Mouse (Mus musculus): ENCODE measurements around the gene Pkd2l1. TPM values are rescaled to one million over a fixed set of nuclear protein-coding genes. Genes with fewer than 3 reads are reported as not detected.

Pkd2l1 gene
- polyA plus RNA-seq, 1 experiment = not detected

GRCm38 (mm10) chr19:44174835-44175234 is 17.4 kb downstream of the Pkd2l1 start:
- TF ChIP-seq CTCF (IDR thresholded peaks at IDR 0.05; ENCODE audit: low read depth, low read length) = no peak
- TF ChIP-seq POLR2A (IDR thresholded peaks at IDR 0.05; ENCODE audit: borderline replicate concordance, low read depth, low read length) = no peak
- no peak overlapping the region for H3K4me3 ChIP-seq (ENCODE audit: insufficient read depth, low read length)
- H3K4me1 ChIP-seq (ENCODE audit: control insufficient read depth, insufficient read depth, low read length) = no peaks in the 10 kb centered on the region
- H3K27ac ChIP-seq (ENCODE audit: insufficient read depth, low read depth, low read length) = no peak overlapping the region

- no peak overlapping the region for H3K4me3 ChIP-seq (ENCODE audit: insufficient read depth, low read length)
- H3K4me1 ChIP-seq (ENCODE audit: control insufficient read depth, insufficient read depth, low read length) = no peaks in the 10 kb centered on the region
- TF ChIP-seq CTCF (IDR thresholded peaks at IDR 0.05; ENCODE audit: low read depth, low read length) (no peak), POLR2A (IDR thresholded peaks at IDR 0.05; ENCODE audit: borderline replicate concordance, low read depth, low read length) (no peak)
- H3K27ac ChIP-seq (ENCODE audit: insufficient read depth, low read depth, low read length) = no peak overlapping the region
These were observed 30.7 kb downstream of the Pkd2l1 start for GRCm38 (mm10) chr19:44161515-44161914.

DNA sequence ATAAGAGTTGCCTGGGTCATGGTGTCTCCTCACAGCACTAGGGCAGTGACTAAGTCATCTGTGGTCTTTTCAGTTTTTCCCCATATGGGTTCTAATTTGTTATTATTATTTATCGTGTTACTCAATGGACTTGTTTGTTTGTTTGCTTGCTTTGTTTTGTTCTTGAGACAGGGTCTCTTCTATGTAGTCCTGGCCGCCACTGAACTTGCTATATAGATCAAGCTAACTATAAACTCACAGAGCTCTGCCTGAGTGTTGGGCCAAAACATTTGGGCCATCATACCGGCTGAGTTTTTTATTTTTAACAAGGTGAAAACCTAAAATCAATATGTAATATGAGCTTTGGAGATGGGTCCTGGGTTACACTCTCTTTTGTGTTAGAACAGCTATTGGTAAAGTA is 32.9 kb downstream of the Pkd2l1 start:
- TF ChIP-seq POLR2A (IDR thresholded peaks at IDR 0.05; ENCODE audit: borderline replicate concordance, low read depth, low read length) (no peak), CTCF (IDR thresholded peaks at IDR 0.05; ENCODE audit: low read depth, low read length) (no peak)
- Histone ChIP-seq H3K4me1 (ENCODE audit: control insufficient read depth, insufficient read depth, low read length) (no peaks in the 10 kb centered on the region), H3K27ac (ENCODE audit: insufficient read depth, low read depth, low read length) (no peak overlapping the region), H3K4me3 (ENCODE audit: insufficient read depth, low read length) (no peak overlapping the region)

DNA sequence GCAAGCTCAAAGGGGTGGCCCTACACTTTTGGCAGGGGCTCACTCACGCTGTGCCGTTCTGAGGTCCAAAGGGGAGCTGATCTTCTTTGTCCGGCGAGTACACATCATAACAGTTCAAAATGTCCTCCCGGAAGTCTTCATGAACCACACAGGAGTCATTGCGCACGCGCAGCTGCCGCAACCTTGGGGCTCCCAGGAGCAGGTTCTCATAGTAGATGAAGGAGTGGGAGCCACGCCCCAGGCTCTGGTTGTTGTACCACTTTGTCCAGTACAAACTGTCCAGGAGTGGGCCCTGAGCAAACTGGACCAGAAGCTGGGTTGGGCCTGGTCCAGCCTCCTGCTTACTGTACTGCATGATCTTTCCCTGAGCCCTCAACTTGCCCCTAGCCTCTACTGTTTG is 35.2 kb downstream of the Pkd2l1 start:
- Histone ChIP-seq H3K4me1 (ENCODE audit: control insufficient read depth, insufficient read depth, low read length) (no peaks in the 10 kb centered on the region), H3K27ac (ENCODE audit: insufficient read depth, low read depth, low read length) (no peak overlapping the region), H3K4me3 (ENCODE audit: insufficient read depth, low read length) (no peak overlapping the region)
- TF ChIP-seq POLR2A (IDR thresholded peaks at IDR 0.05; ENCODE audit: borderline replicate concordance, low read depth, low read length) = no peak

DNA sequence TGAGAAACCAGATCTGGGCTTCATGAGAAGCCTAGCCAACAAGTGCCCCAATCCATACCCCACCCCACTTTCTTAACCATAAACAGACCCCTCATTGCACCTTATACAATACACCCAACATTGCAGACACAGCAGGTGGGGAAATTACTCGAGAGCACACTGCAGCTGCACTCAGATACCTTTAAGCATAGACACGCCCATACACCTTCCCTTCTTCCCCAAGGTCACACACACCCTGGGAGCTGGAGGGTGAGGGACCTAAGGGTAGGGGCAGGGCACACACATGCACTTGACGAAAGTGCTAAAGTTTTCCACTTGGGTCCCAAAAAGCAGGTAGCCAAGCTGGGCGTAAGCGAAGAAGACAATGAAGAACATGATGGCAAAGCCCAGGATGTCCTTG is 38.5 kb downstream of the Pkd2l1 start:
- no peak overlapping the region for H3K4me3 ChIP-seq (ENCODE audit: insufficient read depth, low read length)
- no peak for TF ChIP-seq CTCF (IDR thresholded peaks at IDR 0.05; ENCODE audit: low read depth, low read length)
- TF ChIP-seq POLR2A (IDR thresholded peaks at IDR 0.05; ENCODE audit: borderline replicate concordance, low read depth, low read length) = no peak
- no peaks in the 10 kb centered on the region for H3K4me1 ChIP-seq (ENCODE audit: control insufficient read depth, insufficient read depth, low read length)
- H3K27ac ChIP-seq (ENCODE audit: insufficient read depth, low read depth, low read length) = no peak overlapping the region

DNA sequence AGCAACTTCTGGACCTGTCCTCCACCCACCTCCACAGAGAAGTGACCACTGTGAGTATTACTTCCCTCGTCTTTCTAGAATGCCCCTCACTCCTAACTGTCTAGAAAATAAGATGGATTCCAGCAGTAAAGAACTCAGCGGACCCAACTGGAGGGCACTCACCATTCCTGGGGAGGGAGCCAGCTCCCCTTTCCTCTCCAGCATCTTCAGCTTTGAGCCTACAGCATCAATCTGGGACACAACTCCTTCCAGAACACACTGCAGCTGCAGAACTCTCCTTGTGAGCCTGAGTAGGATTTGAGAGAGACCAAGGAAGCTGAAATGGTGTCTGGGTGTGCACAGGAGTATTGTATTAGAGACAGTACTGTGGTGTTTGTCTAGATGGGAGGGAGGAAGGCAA is 43.3 kb downstream of the Pkd2l1 start:
- Histone ChIP-seq H3K27ac (ENCODE audit: insufficient read depth, low read depth, low read length) (no peak overlapping the region), H3K4me3 (ENCODE audit: insufficient read depth, low read length) (no peak overlapping the region), H3K4me1 (ENCODE audit: control insufficient read depth, insufficient read depth, low read length) (peaks cover 18% of the 10 kb centered on the region)
- TF ChIP-seq POLR2A (IDR thresholded peaks at IDR 0.05; ENCODE audit: borderline replicate concordance, low read depth, low read length) = no peak
- TF ChIP-seq CTCF (IDR thresholded peaks at IDR 0.05; ENCODE audit: low read depth, low read length) = no peak

DNA sequence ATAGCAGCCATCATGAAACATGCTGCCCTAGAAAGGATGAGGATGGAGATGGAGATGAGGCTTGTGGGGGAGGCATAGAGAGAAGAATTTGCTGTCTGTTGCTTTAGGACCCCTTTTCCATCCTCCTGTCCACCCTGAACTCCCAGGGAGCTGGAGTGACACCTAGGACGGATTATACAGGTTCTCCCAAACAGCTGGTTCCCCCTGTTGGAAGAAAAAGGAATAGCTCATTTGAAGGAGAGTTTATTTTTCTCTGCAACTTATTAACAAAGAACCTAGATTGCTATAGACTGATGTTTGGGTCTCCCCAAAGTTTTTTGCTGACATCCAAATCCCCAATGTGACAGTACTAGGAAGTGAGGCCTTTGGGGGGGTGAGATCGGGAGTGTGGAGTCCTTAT is 43.9 kb downstream of the Pkd2l1 start:
- Histone ChIP-seq H3K4me1 (ENCODE audit: control insufficient read depth, insufficient read depth, low read length) (peaks cover 22% of the 10 kb centered on the region), H3K27ac (ENCODE audit: insufficient read depth, low read depth, low read length) (no peak overlapping the region), H3K4me3 (ENCODE audit: insufficient read depth, low read length) (no peak overlapping the region)
- TF ChIP-seq CTCF (IDR thresholded peaks at IDR 0.05; ENCODE audit: low read depth, low read length) (peak; percentile 19; the same call in 1 of the 2 replicates), POLR2A (IDR thresholded peaks at IDR 0.05; ENCODE audit: borderline replicate concordance, low read depth, low read length) (no peak)

DNA sequence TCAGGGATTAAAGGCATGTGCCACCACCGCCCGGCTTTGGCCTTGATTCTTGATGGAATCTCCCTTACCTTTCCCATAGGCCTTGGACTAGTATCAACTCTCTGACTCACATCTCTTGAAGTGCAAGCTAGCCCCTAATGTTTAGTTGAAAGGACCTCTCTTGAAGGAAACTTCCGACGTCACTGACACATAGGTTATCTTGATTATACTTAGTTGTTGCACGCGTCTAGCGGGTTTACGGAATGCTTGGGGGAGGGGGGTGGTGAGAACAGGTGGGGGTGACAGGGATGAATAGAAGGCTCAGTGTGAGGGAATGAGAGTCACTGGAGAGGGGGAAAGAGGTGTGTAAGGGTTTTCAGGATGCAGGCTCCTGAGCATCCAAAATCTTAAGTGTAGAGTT is 45.3 kb downstream of the Pkd2l1 start:
- TF ChIP-seq CTCF (IDR thresholded peaks at IDR 0.05; ENCODE audit: low read depth, low read length) (no peak), POLR2A (IDR thresholded peaks at IDR 0.05; ENCODE audit: borderline replicate concordance, low read depth, low read length) (no peak)
- no peak overlapping the region for H3K4me3 ChIP-seq (ENCODE audit: insufficient read depth, low read length)
- peaks cover 22% of the 10 kb centered on the region for H3K4me1 ChIP-seq (ENCODE audit: control insufficient read depth, insufficient read depth, low read length)
- no peak overlapping the region for H3K27ac ChIP-seq (ENCODE audit: insufficient read depth, low read depth, low read length)

DNA sequence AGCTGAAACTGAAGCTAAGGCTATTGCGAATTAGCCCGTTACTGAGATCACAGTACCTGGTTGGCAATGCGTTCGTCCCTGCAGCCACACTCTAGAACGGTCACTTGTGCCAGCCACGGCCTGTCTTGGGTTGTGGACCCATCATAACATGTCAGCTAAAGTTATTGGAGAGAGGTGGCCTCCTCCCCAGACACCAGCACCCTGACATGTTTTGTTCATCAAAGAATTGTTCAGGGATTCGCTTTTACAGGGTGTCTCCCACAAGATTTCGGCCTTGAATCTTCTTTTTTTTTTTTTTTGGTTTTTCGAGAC is 45.7 kb downstream of the Pkd2l1 start:
- no peak overlapping the region for H3K27ac ChIP-seq (ENCODE audit: insufficient read depth, low read depth, low read length)
- H3K4me1 ChIP-seq (ENCODE audit: control insufficient read depth, insufficient read depth, low read length) = peaks cover 22% of the 10 kb centered on the region
- TF ChIP-seq POLR2A (IDR thresholded peaks at IDR 0.05; ENCODE audit: borderline replicate concordance, low read depth, low read length) (no peak), CTCF (IDR thresholded peaks at IDR 0.05; ENCODE audit: low read depth, low read length) (no peak)
- H3K4me3 ChIP-seq (ENCODE audit: insufficient read depth, low read length) = peak overlapping the region; percentile 90

GRCm38 (mm10) chr19:44145702-44146567 is 46.3 kb downstream of the Pkd2l1 start, which contains the start of gene Bloc1s2:
Gene Bloc1s2 (minus strand): TSS chr19:44146446.
- no peak for TF ChIP-seq POLR2A (IDR thresholded peaks at IDR 0.05; ENCODE audit: borderline replicate concordance, low read depth, low read length)
- no peak for TF ChIP-seq CTCF (IDR thresholded peaks at IDR 0.05; ENCODE audit: low read depth, low read length)
- H3K4me3 ChIP-seq (ENCODE audit: insufficient read depth, low read length) = peak within 1 kb of the TSS; percentile 90
- no peak within 1 kb of the TSS for H3K27ac ChIP-seq (ENCODE audit: insufficient read depth, low read depth, low read length)
- peaks cover 22% of the 10 kb centered on the region for H3K4me1 ChIP-seq (ENCODE audit: control insufficient read depth, insufficient read depth, low read length)

Measured in bone marrow macrophage, adult 2 months (primary cell).